Mouse (Mus musculus): ENCODE data around the gene Olfr1257. TPM values are rescaled to one million over a fixed set of nuclear protein-coding genes. Genes with fewer than 3 reads are reported as not detected.
"Not testable (repeated sequence)": the region's sequence is repeated elsewhere in the genome, so short reads cannot be mapped to it uniquely, and the experiment has no call there.

Gene Olfr1257
- polyA plus RNA-seq (2014; fragmentation: Nextera tagmentation; extraction: Ambion mirVana), result not detected in 2 replicates

- H3K9ac ChIP-seq (ENCODE audit: low read length), result no peak within 1 kb of the TSS
- 91% methylated on average over 1 of the region's 1 CpGs for WGBS
- DNase-seq (ENCODE audit: low spot score) (no peak), ATAC-seq (no peak)
- no peak within 1 kb of the TSS for H3K4me3 ChIP-seq (ENCODE audit: low read depth, low read length)
- no peak within 1 kb of the TSS for H3K4me2 ChIP-seq (ENCODE audit: low read length)
- no peak within 1 kb of the TSS for H3K27ac ChIP-seq (ENCODE audit: low read depth, low read length)
- no peaks in the 10 kb centered on the region for H3K27me3 ChIP-seq (replicated peaks; ENCODE audit: control insufficient read depth, insufficient read depth, low read length)
- no peaks in the 10 kb centered on the region for H3K36me3 ChIP-seq (ENCODE audit: control insufficient read depth, insufficient read depth, low read length)
- H3K9me3 ChIP-seq (replicated peaks; ENCODE audit: control insufficient read depth, low read length), result no peaks in the 10 kb centered on the region
- H3K4me1 ChIP-seq (ENCODE audit: control insufficient read depth, insufficient read depth, low read length), result no peaks in the 10 kb centered on the region
Observed at GRCm38 (mm10) chr2:89878137-89878536, at the start of gene Olfr1257. Gene Olfr1257 (plus strand): TSS chr2:89878437.

GRCm38 (mm10) chr2:89841455-89841854, 36.8 kb upstream of the Olfr1257 start, which contains the start of gene Olfr1256:
Gene Olfr1256 (minus strand): TSS chr2:89841555.
- no peak for ATAC-seq
- no peak within 1 kb of the TSS for H3K4me2 ChIP-seq (ENCODE audit: low read length)
- 58% methylated on average over 2 of the region's 2 CpGs for WGBS
- no peaks in the 10 kb centered on the region for H3K36me3 ChIP-seq (ENCODE audit: control insufficient read depth, insufficient read depth, low read length)
- H3K27ac ChIP-seq (ENCODE audit: low read depth, low read length), result no peak within 1 kb of the TSS
- no peaks in the 10 kb centered on the region for H3K4me1 ChIP-seq (ENCODE audit: control insufficient read depth, insufficient read depth, low read length)
- H3K9ac ChIP-seq (ENCODE audit: low read length), result no peak within 1 kb of the TSS
- DNase-seq (ENCODE audit: low spot score), result no peak
- no peaks in the 10 kb centered on the region for H3K9me3 ChIP-seq (replicated peaks; ENCODE audit: control insufficient read depth, low read length)
- no peaks in the 10 kb centered on the region for H3K27me3 ChIP-seq (replicated peaks; ENCODE audit: control insufficient read depth, insufficient read depth, low read length)
- H3K4me3 ChIP-seq (ENCODE audit: low read depth, low read length), result no peak within 1 kb of the TSS

- Histone ChIP-seq H3K4me1 (ENCODE audit: control insufficient read depth, insufficient read depth, low read length) (no peaks in the 10 kb centered on the region), H3K4me3 (ENCODE audit: low read depth, low read length) (no peak within 1 kb of the TSS), H3K36me3 (ENCODE audit: control insufficient read depth, insufficient read depth, low read length) (no peaks in the 10 kb centered on the region), H3K27me3 (replicated peaks; ENCODE audit: control insufficient read depth, insufficient read depth, low read length) (no peaks in the 10 kb centered on the region), H3K27ac (ENCODE audit: low read depth, low read length) (no peak within 1 kb of the TSS), H3K9ac (ENCODE audit: low read length) (no peak within 1 kb of the TSS), H3K9me3 (replicated peaks; ENCODE audit: control insufficient read depth, low read length) (no peaks in the 10 kb centered on the region), H3K4me2 (ENCODE audit: low read length) (no peak within 1 kb of the TSS)
- DNase-seq (ENCODE audit: low spot score) (no peak), ATAC-seq (no peak)
- WGBS, result 93% methylated on average over 5 of the region's 5 CpGs
Observed at GRCm38 (mm10) chr2:89848105-89848504, 30.1 kb upstream of the Olfr1257 start, which contains the start of gene Olfr48. Gene Olfr48 (minus strand): TSS chr2:89848205.

GRCm38 (mm10) chr2:89849230-89849629, 29.0 kb upstream of the Olfr1257 start:
- WGBS, result 92% methylated on average over 1 of the region's 1 CpGs

GRCm38 (mm10) chr2:89912616-89913015, 34.4 kb downstream of the Olfr1257 start:
- 93% methylated on average over 9 of the region's 9 CpGs for WGBS
- not testable (repeated sequence) for ATAC-seq; H3K9me3 ChIP-seq (replicated peaks; ENCODE audit: control insufficient read depth, low read length); H3K4me3 ChIP-seq (ENCODE audit: low read depth, low read length); H3K4me1 ChIP-seq (ENCODE audit: control insufficient read depth, insufficient read depth, low read length); H3K9ac ChIP-seq (ENCODE audit: low read length); H3K27ac ChIP-seq (ENCODE audit: low read depth, low read length); H3K27me3 ChIP-seq (replicated peaks; ENCODE audit: control insufficient read depth, insufficient read depth, low read length); DNase-seq (ENCODE audit: low spot score); H3K36me3 ChIP-seq (ENCODE audit: control insufficient read depth, insufficient read depth, low read length); H3K4me2 ChIP-seq (ENCODE audit: low read length)

More at GRCm38 (mm10) chr2:89849230-89849629, 29.0 kb upstream of the Olfr1257 start:
- Histone ChIP-seq H3K27me3 (replicated peaks; ENCODE audit: control insufficient read depth, insufficient read depth, low read length) (no peaks in the 10 kb centered on the region), H3K9ac (ENCODE audit: low read length) (no peak overlapping the region), H3K4me1 (ENCODE audit: control insufficient read depth, insufficient read depth, low read length) (no peaks in the 10 kb centered on the region), H3K4me3 (ENCODE audit: low read depth, low read length) (no peak overlapping the region), H3K4me2 (ENCODE audit: low read length) (no peak overlapping the region), H3K36me3 (ENCODE audit: control insufficient read depth, insufficient read depth, low read length) (no peaks in the 10 kb centered on the region), H3K9me3 (replicated peaks; ENCODE audit: control insufficient read depth, low read length) (no peaks in the 10 kb centered on the region), H3K27ac (ENCODE audit: low read depth, low read length) (no peak overlapping the region)
- ATAC-seq (no peak), DNase-seq (ENCODE audit: low spot score) (no peak)

GRCm38 (mm10) chr2:89927009-89927408, 48.8 kb downstream of the Olfr1257 start, which contains the start of gene Olfr1258:
Gene Olfr1258 (plus strand): TSS chr2:89927309.
- Histone ChIP-seq H3K36me3 (ENCODE audit: control insufficient read depth, insufficient read depth, low read length) (no peaks in the 10 kb centered on the region), H3K27ac (ENCODE audit: low read depth, low read length) (no peak within 1 kb of the TSS), H3K4me2 (ENCODE audit: low read length) (no peak within 1 kb of the TSS), H3K9me3 (replicated peaks; ENCODE audit: control insufficient read depth, low read length) (no peaks in the 10 kb centered on the region), H3K4me3 (ENCODE audit: low read depth, low read length) (no peak within 1 kb of the TSS), H3K4me1 (ENCODE audit: control insufficient read depth, insufficient read depth, low read length) (no peaks in the 10 kb centered on the region), H3K9ac (ENCODE audit: low read length) (no peak within 1 kb of the TSS), H3K27me3 (replicated peaks; ENCODE audit: control insufficient read depth, insufficient read depth, low read length) (no peaks in the 10 kb centered on the region)
- no peak for DNase-seq (ENCODE audit: low spot score)
- no peak for ATAC-seq

Other genes starting within 250 kb of the Olfr1257 start
- not detected in 2 replicates for gene Olfr1249, start 243.5 kb upstream of the Olfr1257 start, polyA plus RNA-seq (2014; fragmentation: Nextera tagmentation; extraction: Ambion mirVana)
- not detected in 2 replicates for gene Olfr1250, start 217.0 kb upstream of the Olfr1257 start, polyA plus RNA-seq (2014; fragmentation: Nextera tagmentation; extraction: Ambion mirVana)
- not detected in 2 replicates for gene Olfr1251, start 206.5 kb upstream of the Olfr1257 start, polyA plus RNA-seq (2014; fragmentation: Nextera tagmentation; extraction: Ambion mirVana)
- not detected in 2 replicates for gene Olfr1252, start 153.4 kb upstream of the Olfr1257 start, polyA plus RNA-seq (2014; fragmentation: Nextera tagmentation; extraction: Ambion mirVana)
- gene Olfr1253, start 121.3 kb upstream of the Olfr1257 start, polyA plus RNA-seq (2014; fragmentation: Nextera tagmentation; extraction: Ambion mirVana), result not detected in 2 replicates
- not detected in 2 replicates for gene Olfr1254, start 84.8 kb upstream of the Olfr1257 start, polyA plus RNA-seq (2014; fragmentation: Nextera tagmentation; extraction: Ambion mirVana)
- not detected in 2 replicates for gene Olfr1255, start 66.4 kb upstream of the Olfr1257 start, polyA plus RNA-seq (2014; fragmentation: Nextera tagmentation; extraction: Ambion mirVana)
- gene Olfr1256, start 36.9 kb upstream of the Olfr1257 start, polyA plus RNA-seq (2014; fragmentation: Nextera tagmentation; extraction: Ambion mirVana), result not detected in 2 replicates
- not detected in 2 replicates for gene Olfr48, start 30.2 kb upstream of the Olfr1257 start, polyA plus RNA-seq (2014; fragmentation: Nextera tagmentation; extraction: Ambion mirVana)
- gene Olfr1258, start 48.9 kb downstream of the Olfr1257 start, polyA plus RNA-seq (2014; fragmentation: Nextera tagmentation; extraction: Ambion mirVana), result not detected in 2 replicates
- gene Olfr1259, start 70.2 kb downstream of the Olfr1257 start, polyA plus RNA-seq (2014; fragmentation: Nextera tagmentation; extraction: Ambion mirVana), result not detected in 2 replicates
- gene Olfr1260, start 95.9 kb downstream of the Olfr1257 start, polyA plus RNA-seq (2014; fragmentation: Nextera tagmentation; extraction: Ambion mirVana), result not detected in 2 replicates
- gene Olfr1261, start 112.8 kb downstream of the Olfr1257 start, polyA plus RNA-seq (2014; fragmentation: Nextera tagmentation; extraction: Ambion mirVana), result not detected in 2 replicates
- gene Olfr1262, start 121.7 kb downstream of the Olfr1257 start, polyA plus RNA-seq (2014; fragmentation: Nextera tagmentation; extraction: Ambion mirVana), result not detected in 2 replicates
- not detected in 2 replicates for gene Olfr1263, start 133.7 kb downstream of the Olfr1257 start, polyA plus RNA-seq (2014; fragmentation: Nextera tagmentation; extraction: Ambion mirVana)
- not detected in 2 replicates for gene Olfr1264, start 147.1 kb downstream of the Olfr1257 start, polyA plus RNA-seq (2014; fragmentation: Nextera tagmentation; extraction: Ambion mirVana)
- not detected in 2 replicates for gene Olfr1265, start 156.9 kb downstream of the Olfr1257 start, polyA plus RNA-seq (2014; fragmentation: Nextera tagmentation; extraction: Ambion mirVana)
- gene Olfr140, start 185.2 kb downstream of the Olfr1257 start, polyA plus RNA-seq (2014; fragmentation: Nextera tagmentation; extraction: Ambion mirVana), result not detected in 2 replicates
- gene Olfr1269, start 243.0 kb downstream of the Olfr1257 start, polyA plus RNA-seq (2014; fragmentation: Nextera tagmentation; extraction: Ambion mirVana), result not detected in 2 replicates